Mouse (Mus musculus): ENCODE data around the gene Fgfr3. TPM values are rescaled to one million over a fixed set of nuclear protein-coding genes. Genes with fewer than 3 reads are reported as not detected.
A peak's percentile ranks its signal among the peaks of the same experiment; 100 is the strongest.

The Fgfr3 gene
- total RNA-seq (2021) = 1 to 10 TPM; 1.9 to 2.7 TPM
- long read RNA-seq, experiment 1, partial matches to known transcripts = 1 of 3 reads
- long read RNA-seq, experiment 1, other reads (novel, unspliced or antisense) = 0 of 3 reads
- long read RNA-seq, experiment 2, partial matches to known transcripts = 0 of 3 reads
- long read RNA-seq, experiment 2, other reads (novel, unspliced or antisense) = 2 of 3 reads

- DNase-seq = peak; percentile 65
Measured at GRCm38 (mm10) chr5:33721541-33722265, at the start of gene Fgfr3. Gene Fgfr3 (plus strand): TSS chr5:33721674.

GRCm38 (mm10) chr5:33674439-33674838 lies 47.0 kb upstream of the Fgfr3 start:
- DNase-seq = peak; percentile 47

DNA sequence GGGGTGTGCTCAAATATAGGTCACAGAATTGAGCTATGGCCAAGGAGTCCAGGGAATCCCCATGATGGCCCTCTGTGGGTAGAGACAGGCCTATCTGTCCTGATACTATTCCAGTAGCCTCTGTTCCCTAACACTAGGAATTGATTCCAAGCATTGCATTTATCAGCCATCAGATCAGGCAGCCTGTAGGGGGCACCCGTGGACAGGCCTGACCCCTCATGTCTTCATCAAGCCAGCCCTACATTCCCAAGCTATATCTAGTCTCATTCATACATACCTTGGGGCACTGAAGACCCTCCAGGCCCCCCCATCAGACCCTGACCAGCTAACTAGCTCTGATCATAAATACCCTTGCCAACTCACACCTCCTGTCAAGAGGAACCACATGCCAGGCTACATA lies 45.5 kb upstream of the Fgfr3 start:
- DNase-seq = peak; percentile 72

GRCm38 (mm10) chr5:33678244-33678643 lies 43.2 kb upstream of the Fgfr3 start:
- DNase-seq = no peak

DNA sequence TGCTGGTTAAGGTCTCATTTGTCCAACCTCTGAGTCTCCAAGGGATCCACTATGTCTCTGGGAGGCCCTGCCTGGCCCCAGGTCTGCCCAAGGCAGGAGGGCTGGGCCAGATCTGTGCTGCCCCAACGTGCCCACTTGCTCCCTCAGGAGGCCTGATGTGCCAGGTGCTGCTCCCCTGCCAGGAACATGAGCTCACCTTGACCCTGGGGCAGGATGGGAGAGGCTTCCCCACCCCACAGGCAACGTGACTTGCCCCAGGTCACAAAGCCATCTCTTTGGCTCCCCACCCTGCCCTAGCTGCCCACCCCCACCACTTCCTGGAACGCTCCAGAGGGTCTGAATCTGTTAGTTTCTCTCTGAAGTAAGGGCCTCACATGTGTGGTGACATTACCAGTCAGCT lies 40.4 kb upstream of the Fgfr3 start:
- no peak for DNase-seq

DNA sequence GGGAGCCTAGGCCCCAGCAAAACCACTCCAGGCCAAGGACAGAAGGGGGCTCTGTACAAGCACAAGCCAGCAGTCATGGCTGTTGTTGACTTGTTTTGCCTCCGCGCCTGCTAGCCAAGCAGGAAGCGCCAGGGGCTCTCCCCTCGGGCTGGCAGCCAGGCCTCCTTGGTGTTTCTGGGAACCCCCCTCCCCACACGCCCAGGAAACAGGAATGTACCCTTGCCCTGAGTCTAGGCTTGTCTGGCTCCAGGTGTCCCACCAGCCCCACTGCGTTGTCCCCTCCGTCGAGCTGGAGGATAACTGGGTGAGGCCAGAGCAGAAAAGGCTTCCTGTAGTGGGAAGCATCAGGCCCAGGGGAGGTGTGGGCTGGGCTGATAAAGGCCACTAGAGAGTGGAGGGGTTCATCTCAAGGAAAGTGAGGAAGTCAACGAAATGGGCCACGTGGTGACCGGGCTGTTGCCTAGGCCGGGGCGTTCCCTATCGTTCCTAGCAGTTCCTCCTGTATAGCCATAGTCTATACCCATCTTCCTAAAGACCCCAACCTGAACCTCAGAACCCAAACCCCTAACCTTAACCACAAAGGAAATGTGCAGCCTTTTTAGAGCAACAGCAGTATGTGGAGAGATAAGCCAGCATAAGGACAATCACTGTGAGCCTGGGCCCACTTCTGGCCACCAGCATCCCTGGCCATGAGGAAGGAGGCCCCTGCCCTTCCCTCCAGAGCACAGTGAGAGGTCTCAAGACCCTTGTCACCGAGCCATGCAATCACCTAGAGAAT lies 39.7 kb upstream of the Fgfr3 start:
- DNase-seq = no peak

DNA sequence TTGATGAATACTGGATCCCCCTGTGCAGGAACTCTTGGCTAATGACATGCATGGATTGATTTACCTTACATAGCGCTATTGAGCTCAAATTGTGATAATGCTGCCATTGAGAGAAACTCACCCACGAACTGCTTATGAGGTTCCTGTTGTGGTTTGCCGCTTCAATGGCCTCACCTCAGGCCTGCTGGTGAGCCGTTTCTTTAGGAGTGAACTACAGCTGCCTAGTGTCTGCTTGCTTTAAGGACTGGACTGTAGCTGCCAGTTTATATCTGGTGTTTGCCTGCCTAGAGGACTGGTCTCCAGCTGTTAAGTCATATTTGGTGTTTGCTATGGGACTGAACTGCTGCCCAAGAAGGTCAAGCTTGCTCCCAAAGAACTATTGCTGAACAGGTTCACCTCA lies 38.5 kb upstream of the Fgfr3 start:
- no peak for DNase-seq

GRCm38 (mm10) chr5:33683897-33684652 lies 37.4 kb upstream of the Fgfr3 start:
- DNase-seq = no peak

- no peak for DNase-seq
Measured at GRCm38 (mm10) chr5:33684932-33685331, 36.5 kb upstream of the Fgfr3 start.

- DNase-seq = no peak
Measured at GRCm38 (mm10) chr5:33687142-33687541, 34.3 kb upstream of the Fgfr3 start.

DNA sequence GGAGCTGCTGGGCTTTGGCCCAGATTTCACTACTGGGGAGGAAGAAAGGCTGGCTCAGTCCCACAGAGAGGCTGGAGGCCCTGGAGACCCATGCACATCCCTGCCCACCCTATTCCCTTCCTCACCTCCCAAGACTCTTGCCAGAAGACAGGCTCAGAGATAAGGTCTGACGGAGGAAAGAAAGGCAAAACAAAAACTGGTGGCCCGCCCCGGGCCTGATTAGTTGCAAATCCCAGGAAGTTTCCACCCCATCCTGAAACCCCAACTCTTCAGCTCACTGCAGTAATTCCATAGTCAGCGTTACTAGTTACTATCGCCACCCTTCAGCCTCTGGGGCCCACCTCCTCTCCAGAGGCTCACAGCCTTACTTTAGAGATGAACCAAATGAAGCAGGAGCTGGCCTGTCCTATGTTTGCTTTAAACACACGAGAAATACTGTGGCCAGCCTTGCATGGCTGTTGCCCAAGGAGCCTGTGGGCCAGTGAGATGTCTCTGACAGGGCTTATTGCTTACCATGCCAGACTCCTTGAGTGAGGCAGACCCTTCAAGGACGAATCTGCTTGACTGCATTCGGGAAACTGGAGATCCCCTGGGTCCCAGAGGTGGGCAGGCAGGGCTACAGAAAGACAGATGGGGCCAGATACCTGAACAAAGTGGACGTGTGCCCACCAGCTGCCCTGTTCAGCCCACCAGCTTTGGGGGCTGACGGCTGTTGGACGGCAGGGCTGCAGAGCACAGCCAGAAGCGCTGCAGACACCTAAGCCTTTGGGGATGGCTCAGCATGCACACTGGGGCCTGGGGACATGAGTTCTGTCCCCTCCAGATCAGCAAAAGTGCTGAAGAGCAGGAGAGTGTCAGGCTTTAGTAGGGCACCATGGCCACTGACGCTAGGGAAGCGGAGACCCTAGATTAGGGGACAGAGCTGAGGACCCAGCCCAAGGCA lies 32.9 kb upstream of the Fgfr3 start:
- DNase-seq = no peak

- DNase-seq = no peak
Measured at GRCm38 (mm10) chr5:33689221-33689844, 32.1 kb upstream of the Fgfr3 start.

DNA sequence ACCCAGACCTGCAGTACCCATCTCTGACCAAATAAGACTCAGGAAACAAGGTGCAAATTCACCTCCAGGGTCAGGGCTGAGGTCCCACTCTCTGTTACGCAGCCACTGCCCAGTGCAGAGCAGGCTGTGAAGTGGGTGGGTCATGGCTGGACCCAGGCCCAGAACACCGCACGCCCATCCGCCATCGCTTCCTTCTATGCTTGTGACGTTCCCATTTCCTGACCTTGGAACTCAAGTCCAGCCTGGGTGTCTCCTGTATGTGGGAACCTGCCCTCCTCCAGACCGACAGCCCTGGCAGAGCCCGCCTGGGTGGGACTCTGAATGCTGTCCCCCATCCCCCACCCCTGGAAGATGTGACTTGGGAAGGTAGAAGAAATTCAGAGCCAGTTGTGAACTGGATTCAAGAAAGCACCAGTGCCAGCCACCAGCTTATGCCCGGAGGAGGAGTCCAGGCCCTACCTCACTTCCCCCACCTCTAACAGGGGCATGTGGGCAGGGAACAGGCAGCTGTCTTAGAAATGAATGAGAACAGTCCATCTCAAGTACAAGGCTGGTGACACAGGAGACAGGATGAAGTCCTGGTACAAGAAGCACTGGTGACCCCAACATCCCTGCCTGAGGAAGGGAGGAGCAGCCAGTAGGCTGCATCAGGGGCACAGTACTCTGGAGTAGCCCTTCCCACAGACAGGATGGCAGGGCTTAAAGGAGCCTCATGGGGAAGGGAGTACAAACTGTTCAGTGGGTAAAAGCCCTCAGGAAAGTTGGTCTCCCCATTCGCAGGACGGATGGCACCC lies 31.4 kb upstream of the Fgfr3 start:
- no peak for DNase-seq

- no peak for DNase-seq
Measured at GRCm38 (mm10) chr5:33692393-33692792, 29.1 kb upstream of the Fgfr3 start.

DNA sequence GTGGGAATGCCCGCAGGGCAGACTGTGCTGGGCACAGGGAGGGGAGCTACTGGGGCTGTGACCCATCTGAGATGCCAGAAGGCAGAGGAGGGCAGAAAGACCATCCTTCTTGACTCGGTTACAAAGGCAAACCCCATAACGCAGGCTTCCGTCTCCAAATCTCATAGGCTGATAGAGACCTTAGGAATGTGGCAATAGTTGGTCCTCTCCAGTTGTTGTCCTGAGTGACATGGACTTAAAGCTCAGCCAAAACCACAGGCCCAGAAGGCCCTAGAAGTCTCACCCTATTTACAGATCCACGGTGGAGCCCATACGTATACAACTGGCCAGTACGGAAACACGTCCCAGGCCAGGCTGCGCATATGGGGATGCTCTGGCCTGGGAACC lies 27.0 kb upstream of the Fgfr3 start:
- DNase-seq = no peak

GRCm38 (mm10) chr5:33694848-33695717 lies 26.4 kb upstream of the Fgfr3 start:
- peak; percentile 37 for DNase-seq

DNA sequence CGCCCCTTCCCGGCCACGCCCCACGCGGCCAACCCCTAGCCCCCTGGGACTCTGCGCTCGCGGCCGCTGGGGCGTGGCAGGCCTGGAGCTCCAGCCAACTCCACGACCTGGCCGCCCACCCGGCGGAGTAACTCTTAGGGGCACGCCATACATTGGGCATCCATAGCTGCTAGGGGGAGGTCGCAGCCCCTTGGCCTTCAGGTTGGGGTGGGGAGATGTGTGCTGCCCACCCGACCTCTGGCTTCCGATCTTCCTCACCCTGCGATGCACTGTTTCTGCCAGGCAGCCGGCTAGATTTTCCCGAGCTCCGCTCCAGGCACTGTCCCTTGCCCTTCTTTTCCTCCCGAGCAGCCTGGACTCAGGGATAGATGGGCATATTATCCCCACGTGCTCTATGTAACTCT lies 25.8 kb upstream of the Fgfr3 start:
- DNase-seq = peak; percentile 45

DNA sequence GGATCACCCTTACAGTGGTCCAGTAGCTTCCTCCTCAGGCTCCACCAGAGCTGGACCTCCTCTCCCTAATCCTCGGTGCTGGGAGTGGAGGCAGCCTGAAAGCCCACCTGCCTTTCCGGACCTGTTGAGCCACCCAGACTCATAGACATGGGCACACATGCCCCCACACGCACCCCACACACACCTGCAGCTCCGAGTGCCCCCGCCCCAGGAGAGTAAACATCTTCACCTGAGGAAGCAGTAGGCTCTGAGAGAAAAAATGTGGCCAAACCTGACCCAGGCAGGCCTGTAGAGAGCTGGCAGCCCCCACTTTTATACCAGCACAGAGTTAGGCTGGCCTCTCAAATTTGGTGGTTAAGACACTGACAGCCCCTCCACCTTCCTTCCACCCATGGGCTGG lies 25.0 kb upstream of the Fgfr3 start:
- no peak for DNase-seq

- no peak for DNase-seq
Measured at GRCm38 (mm10) chr5:33697534-33697933, 23.9 kb upstream of the Fgfr3 start.

Measured in gastrocnemius, postnatal 10 days (tissue).